Mouse (Mus musculus) heart, embryonic 10.5 days (tissue): Measurements from ENCODE around the gene Hhipl2. TPM values are rescaled to one million over a fixed set of nuclear protein-coding genes. Genes with fewer than 3 reads are reported as not detected.
"Not testable (repeated sequence)": the region's sequence is repeated elsewhere in the genome, so short reads cannot be mapped to it uniquely, and the experiment has no call there.

Experiments
- DNase-seq: peaks from one replicate; pipeline ENCODE4 v3.0.0-alpha.2; 2017; ENCODE audit warnings: low spot score
- H3K27ac ChIP-seq: fragments of 300-500 bp; sonication (generic); 2 replicates; pipeline ENCODE4 v1.5.1; 2016; ENCODE audit warnings: mild to moderate bottlenecking
- H3K27me3 ChIP-seq: fragments of 300-500 bp; sonication (generic); 2 replicates; pipeline ENCODE4 v1.6.1; 2016; ENCODE audit warnings: mild to moderate bottlenecking; ENCODE audit not compliant: poor library complexity, insufficient read depth, severe bottlenecking
- H3K36me3 ChIP-seq: fragments of 300-500 bp; sonication (generic); 2 replicates; pipeline ENCODE4 v1.6.1; 2016; ENCODE audit warnings: mild to moderate bottlenecking, moderate library complexity
- H3K4me1 ChIP-seq: fragments of 300-500 bp; sonication (generic); 2 replicates; pipeline ENCODE4 v1.6.1; 2016; ENCODE audit warnings: mild to moderate bottlenecking
- H3K4me3 ChIP-seq: fragments of 300-500 bp; sonication (generic); 2 replicates; pipeline ENCODE4 v1.5.1; 2016; ENCODE audit warnings: mild to moderate bottlenecking, moderate library complexity
- H3K9me3 ChIP-seq: fragments of 300-500 bp; sonication (generic); 2 replicates; pipeline ENCODE4 v1.6.1; 2016; ENCODE audit warnings: mild to moderate bottlenecking, moderate library complexity
- WGBS: fragments of 180-500 bp; shearing (Covaris S2); methylation state at CpG from one replicate; pipeline ENCODE4 v1.1.7; 2016; 5-methylcytosine and 5-hydroxymethylcytosine counted together
- polyA plus RNA-seq: library from polyadenylated mRNA; unstranded; fragments of >200 nt; fragmentation: Nextera tagmentation; extraction: Ambion mirVana; gene quantifications from 2 replicates; pipeline ENCODE4 v1.2.1, GENCODE M21; 2016

Gene Hhipl2
- 0.13 and 0.14 TPM in 2 replicates for polyA plus RNA-seq

DNA sequence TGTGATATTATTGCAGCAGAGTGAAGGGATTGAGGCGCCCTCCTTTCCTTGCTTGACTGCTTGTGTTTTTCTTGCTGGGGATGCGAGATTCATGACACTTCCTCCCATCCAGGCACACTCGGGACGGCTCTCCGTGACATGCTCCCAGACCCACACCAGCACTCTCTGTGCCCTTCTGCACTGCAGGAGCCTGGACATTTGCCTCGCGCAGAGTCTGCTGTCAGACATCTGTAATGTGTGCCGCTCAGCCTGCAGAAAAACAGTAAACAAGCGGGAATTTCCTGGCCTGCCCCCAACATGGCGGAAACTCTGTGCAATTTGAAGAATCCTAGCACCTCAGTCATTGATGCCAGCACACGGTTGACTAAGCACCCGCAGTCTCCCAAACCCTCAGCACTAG is at the start of gene Hhipl2:
TSS of gene Hhipl2 (plus strand) at position 343 of the 400 bp plus-strand sequence.
- no peaks in the 10 kb centered on the region for H3K27me3 ChIP-seq
- no peak within 1 kb of the TSS for H3K4me3 ChIP-seq
- WGBS, result 69% methylated on average over 12 of the region's 12 CpGs
- DNase-seq, result no peak
- no peak within 1 kb of the TSS for H3K27ac ChIP-seq
- no peaks in the 10 kb centered on the region for H3K9me3 ChIP-seq
- no peaks in the 10 kb centered on the region for H3K36me3 ChIP-seq
- no peaks in the 10 kb centered on the region for H3K4me1 ChIP-seq

DNA sequence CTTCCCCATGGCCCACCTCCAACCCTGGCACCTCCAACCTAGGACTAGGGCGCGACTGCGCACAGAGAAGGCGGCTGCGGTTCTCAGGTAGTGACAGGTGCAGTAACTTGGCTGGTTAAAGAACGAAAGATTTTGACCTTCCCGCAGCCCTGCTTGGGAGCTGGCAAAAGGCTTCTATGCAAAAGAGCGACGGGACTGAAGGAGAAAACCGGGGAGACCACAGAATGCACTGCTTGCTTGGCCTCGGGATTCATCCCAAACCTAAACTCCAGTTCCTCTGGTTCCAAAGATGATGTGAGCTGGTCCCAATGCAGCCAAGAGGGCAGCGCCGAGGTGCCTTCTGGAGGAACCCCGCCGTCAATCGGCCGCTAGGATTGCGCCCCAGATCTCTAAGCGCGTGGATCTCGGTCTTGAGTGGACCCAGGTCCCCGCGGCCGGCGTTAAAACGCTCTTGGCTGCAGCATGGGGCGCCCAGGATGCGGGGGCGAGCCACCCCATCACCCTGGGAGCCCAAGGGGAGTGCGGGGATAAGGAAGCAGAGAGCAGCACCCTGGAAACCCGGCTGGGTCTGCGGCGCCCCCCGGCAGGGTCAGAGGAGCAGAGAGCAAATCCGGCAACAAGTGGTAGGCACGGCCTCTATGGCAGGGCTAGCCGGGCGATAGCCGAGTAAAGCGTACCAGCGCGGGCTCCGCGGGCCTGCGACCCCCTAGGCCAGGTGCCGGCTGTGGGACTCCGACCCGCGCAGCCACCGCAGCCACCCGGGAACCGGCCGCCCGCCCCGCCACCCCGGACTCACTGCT is 49.2 kb upstream of the Hhipl2 start:
- Histone ChIP-seq H3K9me3 (no peaks in the 10 kb centered on the region), H3K27me3 (no peaks in the 10 kb centered on the region), H3K4me3 (peak overlapping the region; percentile 87), H3K4me1 (peaks cover 16% of the 10 kb centered on the region), H3K36me3 (peaks cover 15% of the 10 kb centered on the region), H3K27ac (peak overlapping the region; percentile 89)
- 3% methylated on average over 54 of the region's 56 CpGs for WGBS
- no peak for DNase-seq

DNA sequence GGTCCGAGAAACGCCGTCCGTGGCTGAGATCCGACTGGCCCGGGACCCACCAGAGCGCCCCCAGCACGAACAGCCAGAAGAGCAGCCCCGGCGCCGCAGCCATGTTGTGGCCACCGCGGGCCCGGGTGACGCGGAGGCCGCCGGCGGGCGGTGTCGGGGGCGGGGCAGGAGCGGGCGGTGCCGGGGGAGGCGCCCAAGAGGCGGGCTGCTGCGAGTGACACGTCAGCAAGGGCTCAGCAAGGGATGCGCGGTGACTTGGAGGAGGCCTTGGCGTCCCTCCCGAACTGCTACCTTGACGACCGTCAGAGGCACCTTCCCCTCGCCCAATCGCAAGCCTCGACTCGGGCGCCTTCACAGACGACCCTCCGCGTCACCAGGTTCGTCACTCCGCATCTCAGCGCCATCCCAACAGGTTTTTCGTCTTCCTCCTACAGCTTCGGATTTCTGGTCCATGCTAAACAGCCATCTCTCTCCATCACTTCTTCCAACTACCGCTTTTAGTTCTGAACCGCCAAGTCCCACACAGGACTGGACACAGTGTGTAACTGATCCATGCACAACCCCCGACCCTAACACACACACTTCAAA is 48.5 kb upstream of the Hhipl2 start, which contains the start of gene Mia3:
TSS of gene Mia3 (minus strand) at position 127 of the 588 bp plus-strand sequence.
- peaks cover 8% of the 10 kb centered on the region for H3K36me3 ChIP-seq
- H3K4me1 ChIP-seq, result peaks cover 16% of the 10 kb centered on the region
- H3K4me3 ChIP-seq, result peak within 1 kb of the TSS; percentile 87
- DNase-seq, result peak; percentile 98
- peak within 1 kb of the TSS; percentile 89 for H3K27ac ChIP-seq
- under 1% methylated on average over 51 of the region's 51 CpGs for WGBS
- no peaks in the 10 kb centered on the region for H3K9me3 ChIP-seq
- no peaks in the 10 kb centered on the region for H3K27me3 ChIP-seq

DNA sequence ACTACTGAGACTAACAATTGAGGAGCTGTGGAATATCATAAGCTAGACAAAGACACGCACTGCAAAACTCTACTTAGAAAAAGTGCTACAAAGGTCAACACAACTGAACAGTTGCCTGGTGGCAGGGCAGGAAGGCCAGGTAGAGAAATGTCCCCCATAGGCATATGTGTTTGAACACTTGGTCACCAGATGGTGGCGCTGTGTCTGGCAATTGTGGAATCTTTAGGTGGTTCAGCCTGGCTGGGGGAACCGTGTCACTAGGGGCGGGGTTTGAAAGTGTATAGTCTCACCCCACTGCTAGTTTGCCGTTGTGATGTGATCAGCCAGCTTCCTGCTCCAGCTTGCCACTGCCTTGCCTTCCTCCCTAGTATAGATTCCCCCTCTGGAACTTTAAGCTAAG is 43.3 kb upstream of the Hhipl2 start:
- Histone ChIP-seq H3K27me3 (no peaks in the 10 kb centered on the region), H3K4me3 (no peak overlapping the region), H3K9me3 (no peaks in the 10 kb centered on the region), H3K27ac (no peak overlapping the region), H3K4me1 (0 out of 2 replicates have a peak, but pooled peaks cover 4% of the 10 kb centered on the region), H3K36me3 (no peaks in the 10 kb centered on the region)
- DNase-seq, result no peak
- WGBS, result 71% methylated on average over 5 of the region's 5 CpGs

DNA sequence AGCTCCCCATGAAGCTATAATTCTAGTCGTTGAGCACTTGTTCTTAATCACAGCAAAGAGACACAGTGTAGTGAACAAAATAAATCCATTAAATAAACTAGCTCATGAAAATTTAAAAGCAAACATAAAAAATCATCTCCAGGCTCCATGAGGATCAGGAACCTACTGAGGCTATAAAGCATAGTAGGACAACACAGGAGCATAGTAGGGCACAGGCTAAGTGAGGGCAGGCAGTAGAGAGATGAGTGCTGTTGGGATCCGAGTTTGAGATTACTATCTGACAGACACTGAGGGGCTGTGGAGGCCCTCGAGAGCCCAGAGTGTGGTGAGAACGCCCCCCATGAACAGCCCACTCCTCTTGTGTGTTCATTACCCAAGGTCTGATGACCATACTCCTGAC is 41.0 kb upstream of the Hhipl2 start:
- Histone ChIP-seq H3K36me3 (no peaks in the 10 kb centered on the region), H3K27me3 (no peaks in the 10 kb centered on the region), H3K9me3 (no peaks in the 10 kb centered on the region), H3K4me1 (no peaks in the 10 kb centered on the region), H3K4me3 (no peak overlapping the region), H3K27ac (no peak overlapping the region)
- no peak for DNase-seq
- WGBS, result 70% methylated on average over 4 of the region's 4 CpGs

DNA sequence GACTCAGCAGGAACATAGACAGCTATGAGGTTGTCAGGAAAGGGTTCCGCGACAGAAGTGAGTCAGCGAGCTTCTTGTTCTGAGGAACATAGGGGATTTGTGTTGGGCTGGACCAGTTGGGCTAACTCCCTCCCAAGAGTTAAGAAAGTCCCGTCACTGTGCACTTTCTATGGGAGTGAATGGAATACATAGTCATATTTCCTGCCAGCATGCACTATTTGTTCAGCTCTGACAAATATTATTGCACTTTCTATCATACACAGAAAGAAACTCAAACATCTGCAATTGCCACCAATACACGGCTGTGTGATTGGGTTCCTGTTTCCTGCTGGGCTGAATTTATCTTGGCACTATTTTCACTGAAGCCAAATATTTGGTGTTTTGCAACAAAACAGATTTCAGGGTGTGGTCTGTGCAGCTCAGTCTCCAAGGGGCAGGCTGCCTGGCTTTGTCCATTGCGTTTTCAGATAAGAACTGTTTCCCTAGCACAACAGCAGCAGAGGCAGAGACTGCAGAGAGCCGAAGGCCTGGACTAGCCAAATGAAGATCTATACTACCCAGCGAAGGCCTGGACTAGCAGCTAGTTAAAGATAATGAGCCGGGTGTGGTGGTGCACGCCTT is 39.6 kb upstream of the Hhipl2 start:
- Histone ChIP-seq H3K4me3 (no peak overlapping the region), H3K9me3 (no peaks in the 10 kb centered on the region), H3K4me1 (no peaks in the 10 kb centered on the region), H3K27me3 (peaks cover 1% of the 10 kb centered on the region; the same call in 1 of the 2 replicates), H3K27ac (no peak overlapping the region), H3K36me3 (no peaks in the 10 kb centered on the region)
- WGBS, result 64% methylated on average over 10 of the region's 10 CpGs
- DNase-seq, result no peak

DNA sequence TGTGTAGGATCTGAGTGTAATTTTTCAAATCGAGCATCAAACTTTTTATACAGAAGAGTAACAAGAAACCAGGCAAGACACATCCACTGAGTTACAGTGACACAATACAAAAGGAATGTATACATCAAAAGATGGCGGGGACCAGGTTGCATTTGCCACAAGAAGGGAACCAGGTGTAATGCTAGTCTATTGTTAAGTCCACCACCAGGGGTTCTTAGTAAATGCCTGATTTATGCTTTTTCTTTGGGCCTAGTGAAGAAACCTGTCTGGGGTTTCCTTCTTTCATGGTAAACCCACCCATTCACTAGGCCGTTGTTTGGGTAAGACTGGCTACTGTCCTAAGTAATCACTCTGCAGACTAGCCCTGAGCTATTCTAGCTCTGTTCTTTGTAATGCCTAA is 38.6 kb upstream of the Hhipl2 start:
- H3K27me3 ChIP-seq, DNase-seq, H3K27ac ChIP-seq, H3K9me3 ChIP-seq, H3K36me3 ChIP-seq, H3K4me1 ChIP-seq, H3K4me3 ChIP-seq: not testable (repeated sequence)
- 89% methylated on average over 3 of the region's 3 CpGs for WGBS

DNA sequence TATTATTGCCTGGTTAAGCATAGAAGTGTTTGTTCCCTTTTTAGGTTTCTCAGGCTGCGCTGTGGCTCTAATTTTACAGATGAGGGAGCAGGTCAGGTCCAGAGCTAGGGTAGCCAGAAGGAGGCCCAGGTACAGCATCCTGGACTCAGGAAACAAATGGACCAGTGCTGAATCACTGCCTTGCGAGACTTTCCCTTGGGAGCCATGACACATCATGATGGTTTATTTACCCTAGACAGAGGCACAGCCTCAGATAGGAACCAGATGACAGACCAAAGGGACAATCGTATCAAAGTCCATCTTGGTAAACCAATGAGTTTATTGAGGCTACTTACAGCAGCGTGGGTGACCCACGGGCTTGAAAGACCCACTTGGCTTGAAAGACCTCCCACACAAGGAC is 36.2 kb upstream of the Hhipl2 start:
- no peak for DNase-seq
- H3K27me3 ChIP-seq, result peaks cover 13% of the 10 kb centered on the region; the same call in 1 of the 2 replicates
- H3K27ac ChIP-seq, result no peak overlapping the region
- H3K4me1 ChIP-seq, result no peaks in the 10 kb centered on the region
- WGBS, result 81% methylated on average over 5 of the region's 5 CpGs
- no peak overlapping the region for H3K4me3 ChIP-seq
- H3K9me3 ChIP-seq, result no peaks in the 10 kb centered on the region
- no peaks in the 10 kb centered on the region for H3K36me3 ChIP-seq

DNA sequence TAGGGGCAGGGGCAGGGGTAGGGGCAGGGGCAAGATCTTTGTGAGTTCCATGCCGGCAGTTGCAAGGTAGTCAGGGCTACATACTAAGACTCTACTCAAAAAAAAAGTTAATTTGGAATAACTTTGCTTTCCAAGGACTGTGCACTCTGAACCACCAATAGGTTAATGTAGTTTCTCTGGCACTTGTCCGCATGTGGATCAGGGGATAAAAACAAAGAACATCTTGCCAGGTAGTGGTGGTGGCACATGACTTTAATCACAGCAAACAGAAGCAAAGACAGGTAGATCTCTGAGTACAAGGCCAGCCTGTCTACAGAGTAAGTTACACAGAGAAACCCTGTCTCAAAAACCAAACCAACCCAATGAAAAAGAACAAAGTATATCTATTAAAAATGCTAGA is 35.4 kb upstream of the Hhipl2 start:
- H3K36me3 ChIP-seq, result no peaks in the 10 kb centered on the region
- H3K4me3 ChIP-seq, result no peak overlapping the region
- no peak for DNase-seq
- H3K27ac ChIP-seq, result no peak overlapping the region
- H3K4me1 ChIP-seq, result no peaks in the 10 kb centered on the region
- H3K27me3 ChIP-seq, result peaks cover 20% of the 10 kb centered on the region; the same call in 1 of the 2 replicates
- 84% methylated on average over 2 of the region's 2 CpGs for WGBS
- H3K9me3 ChIP-seq, result no peaks in the 10 kb centered on the region

DNA sequence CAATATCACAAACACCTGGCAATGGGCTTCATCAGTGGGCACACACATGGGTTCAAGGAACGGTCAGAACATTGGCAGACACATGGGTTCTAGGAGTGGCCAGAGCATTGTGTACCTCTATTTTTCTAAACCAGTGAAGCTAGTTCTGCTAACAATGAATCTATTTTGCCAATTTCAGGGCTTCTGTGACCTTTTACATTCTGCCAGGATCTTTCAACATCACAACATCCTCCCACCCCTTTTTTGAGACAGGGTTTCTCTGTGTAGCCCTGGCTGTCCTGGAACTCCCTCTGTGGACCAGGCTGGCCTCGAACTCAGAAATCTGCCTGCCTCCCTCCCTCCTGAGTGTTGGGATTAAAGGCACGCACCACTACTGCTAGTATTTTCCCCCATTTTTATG is 30.6 kb upstream of the Hhipl2 start:
- H3K27ac ChIP-seq, H3K4me1 ChIP-seq, H3K4me3 ChIP-seq, H3K9me3 ChIP-seq, DNase-seq: not testable (repeated sequence)
- WGBS, result 91% methylated on average over 3 of the region's 3 CpGs
- peaks cover 15% of the 10 kb centered on the region for H3K36me3 ChIP-seq
- H3K27me3 ChIP-seq, result peaks cover 22% of the 10 kb centered on the region; the same call in 1 of the 2 replicates

DNA sequence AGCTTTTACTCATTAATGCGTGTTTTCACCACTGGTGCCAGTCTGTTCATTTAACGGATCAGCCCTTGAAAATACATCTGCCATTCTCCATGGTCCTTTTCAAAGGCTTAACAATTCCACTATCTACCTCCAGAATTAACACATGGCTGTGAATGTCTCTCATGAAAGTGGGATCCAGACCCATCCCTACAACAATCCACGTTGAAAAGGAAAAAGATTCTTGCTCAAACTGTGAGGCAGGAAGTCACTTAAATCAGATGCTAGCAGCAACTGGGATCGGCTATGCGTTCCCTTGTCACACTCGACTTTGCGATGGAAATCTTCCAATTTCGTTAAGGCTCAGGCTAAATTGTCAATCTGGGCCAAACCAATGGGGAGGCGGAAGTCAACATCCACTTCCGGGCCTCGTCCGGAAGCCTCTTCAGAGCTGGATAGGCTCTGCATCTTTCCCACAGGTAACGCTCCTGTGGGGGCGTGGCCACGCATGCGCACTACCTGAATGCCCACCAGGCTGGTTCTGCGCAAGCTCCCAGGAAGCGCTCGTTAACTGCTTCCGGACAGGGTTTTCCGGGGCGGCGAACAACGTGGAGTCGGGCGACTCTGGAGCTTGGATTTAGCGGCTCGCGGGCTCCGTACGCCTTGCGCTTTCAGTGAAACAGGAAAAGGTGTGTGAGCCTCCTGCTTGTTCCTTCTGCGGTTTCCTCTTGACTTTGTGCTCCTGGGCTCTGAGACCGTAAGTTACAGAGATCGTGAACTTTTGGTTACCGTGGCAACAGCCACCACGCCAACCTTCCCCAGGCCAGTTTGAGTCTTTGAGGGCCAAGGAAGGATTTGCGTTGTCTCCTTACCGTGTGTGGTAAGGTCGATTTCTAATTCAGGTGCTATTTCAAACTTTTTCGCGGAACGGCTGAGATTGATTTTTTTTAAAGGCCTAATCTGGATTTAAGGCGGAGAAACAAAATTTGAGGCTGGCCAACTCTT is 29.3 kb upstream of the Hhipl2 start, which contains the start of gene Taf1a:
TSS of gene Taf1a (plus strand) at position 556 of the 981 bp plus-strand sequence.
- Histone ChIP-seq H3K9me3 (no peaks in the 10 kb centered on the region), H3K27ac (peak within 1 kb of the TSS; percentile 80), H3K4me1 (peaks cover 7% of the 10 kb centered on the region), H3K27me3 (peaks cover 18% of the 10 kb centered on the region; the same call in 1 of the 2 replicates), H3K4me3 (peak within 1 kb of the TSS; percentile 83), H3K36me3 (peaks cover 20% of the 10 kb centered on the region)
- WGBS, result 6% methylated on average over 44 of the region's 44 CpGs
- peak; percentile 98 for DNase-seq

DNA sequence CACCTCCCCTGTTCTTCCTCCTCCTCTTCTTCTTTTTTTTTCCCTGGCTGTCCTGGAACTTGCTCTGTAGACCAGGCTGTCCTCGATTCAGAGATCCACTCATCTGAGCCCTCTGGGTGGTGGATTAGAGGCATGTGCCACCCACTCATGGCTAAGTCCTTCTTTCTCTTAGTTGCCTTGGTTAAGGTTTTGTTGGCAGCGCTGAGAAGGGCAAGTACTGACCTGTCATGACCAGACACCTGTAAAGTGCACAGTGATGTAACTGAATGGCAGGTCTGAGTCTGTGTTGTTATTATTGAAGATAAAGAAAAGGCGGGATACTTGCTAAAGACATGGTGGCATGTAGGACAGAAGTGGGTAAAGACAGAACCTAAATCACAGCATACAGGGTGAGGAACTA is 14.6 kb upstream of the Hhipl2 start:
- no peaks in the 10 kb centered on the region for H3K9me3 ChIP-seq
- H3K36me3 ChIP-seq, result peaks cover 71% of the 10 kb centered on the region
- no peaks in the 10 kb centered on the region for H3K4me1 ChIP-seq
- WGBS, result 93% methylated on average over 3 of the region's 3 CpGs
- no peak for DNase-seq
- H3K27ac ChIP-seq, result no peak overlapping the region
- no peaks in the 10 kb centered on the region for H3K27me3 ChIP-seq
- H3K4me3 ChIP-seq, result no peak overlapping the region
